Mouse (Mus musculus): ENCODE measurements at regions not wholly inside any gene's neighbourhood (a gene's known extent, or its start where the extent isn't known, plus 50 kb on each side); places are given as distances from the start of the nearest gene placed in this dataset.

- no peak overlapping the region for H3K9ac ChIP-seq
- no peak overlapping the region for H3K4me3 ChIP-seq
- WGBS (ENCODE audit: insufficient replicate concordance), result 60% methylated on average over 15 of the region's 15 CpGs
- ATAC-seq, result no peak
- no peaks in the 10 kb centered on the region for H3K36me3 ChIP-seq
- no peaks in the 10 kb centered on the region for H3K9me3 ChIP-seq (replicated peaks)
- H3K27ac ChIP-seq, result no peak overlapping the region
- H3K4me1 ChIP-seq, result no peaks in the 10 kb centered on the region
- no peaks in the 10 kb centered on the region for H3K27me3 ChIP-seq (replicated peaks)
- no peak overlapping the region for H3K4me2 ChIP-seq
Observed at GRCm38 (mm10) chr4:131014301-131015081, 70.3 kb downstream of the Matn1 start.

GRCm38 (mm10) chr4:131015156-131015555 lies 71.0 kb downstream of the Matn1 start:
- WGBS (ENCODE audit: insufficient replicate concordance), result 56% methylated on average over 2 of the region's 2 CpGs
- no peak for ATAC-seq
- H3K9ac ChIP-seq, result no peak overlapping the region

GRCm38 (mm10) chr4:131023601-131024000 lies 79.4 kb downstream of the Matn1 start:
- H3K4me3 ChIP-seq, result no peak overlapping the region
- no peak overlapping the region for H3K4me2 ChIP-seq
- H3K36me3 ChIP-seq, result no peaks in the 10 kb centered on the region
- no peaks in the 10 kb centered on the region for H3K27me3 ChIP-seq (replicated peaks)
- H3K9ac ChIP-seq, result no peak overlapping the region
- H3K9me3 ChIP-seq (replicated peaks), result no peaks in the 10 kb centered on the region
- H3K27ac ChIP-seq, result no peak overlapping the region
- H3K4me1 ChIP-seq, result no peaks in the 10 kb centered on the region
- no peak for ATAC-seq
- WGBS (ENCODE audit: insufficient replicate concordance), result 27% methylated on average over 6 of the region's 6 CpGs

More at GRCm38 (mm10) chr4:131015156-131015555, 71.0 kb downstream of the Matn1 start:
- Histone ChIP-seq H3K27me3 (replicated peaks) (no peaks in the 10 kb centered on the region), H3K9me3 (replicated peaks) (no peaks in the 10 kb centered on the region), H3K27ac (no peak overlapping the region), H3K4me3 (no peak overlapping the region), H3K4me2 (no peak overlapping the region), H3K4me1 (no peaks in the 10 kb centered on the region), H3K36me3 (no peaks in the 10 kb centered on the region)

- H3K4me3 ChIP-seq, result no peak overlapping the region
- no peaks in the 10 kb centered on the region for H3K9me3 ChIP-seq (replicated peaks)
- no peak overlapping the region for H3K9ac ChIP-seq
- no peak overlapping the region for H3K27ac ChIP-seq
- no peak for ATAC-seq
- H3K27me3 ChIP-seq (replicated peaks), result 0 out of 2 replicates have a peak, but pooled peaks cover 4% of the 10 kb centered on the region
- no peaks in the 10 kb centered on the region for H3K4me1 ChIP-seq
- no peaks in the 10 kb centered on the region for H3K36me3 ChIP-seq
- WGBS (ENCODE audit: insufficient replicate concordance), result 80% methylated on average over 11 of the region's 11 CpGs
- H3K4me2 ChIP-seq, result no peak overlapping the region
Observed at GRCm38 (mm10) chr4:131036292-131036691, 92.1 kb downstream of the Matn1 start.

GRCm38 (mm10) chr4:131037179-131037578 lies 93.0 kb downstream of the Matn1 start:
- H3K27ac ChIP-seq, result no peak overlapping the region
- H3K9ac ChIP-seq, result no peak overlapping the region
- no peak for ATAC-seq
- H3K4me2 ChIP-seq, result no peak overlapping the region
- 10% methylated on average over 6 of the region's 6 CpGs for WGBS (ENCODE audit: insufficient replicate concordance)
- H3K36me3 ChIP-seq, result no peaks in the 10 kb centered on the region
- no peaks in the 10 kb centered on the region for H3K9me3 ChIP-seq (replicated peaks)
- no peaks in the 10 kb centered on the region for H3K4me1 ChIP-seq
- H3K4me3 ChIP-seq, result no peak overlapping the region
- 0 out of 2 replicates have a peak, but pooled peaks cover 4% of the 10 kb centered on the region for H3K27me3 ChIP-seq (replicated peaks)

GRCm38 (mm10) chr4:131039686-131040085 lies 95.5 kb downstream of the Matn1 start:
- no peak for ATAC-seq
- H3K9ac ChIP-seq, result no peak overlapping the region

GRCm38 (mm10) chr4:131041210-131041609 lies 97.0 kb downstream of the Matn1 start:
- H3K4me1 ChIP-seq, result no peaks in the 10 kb centered on the region
- H3K27ac ChIP-seq, result no peak overlapping the region
- 49% methylated on average over 2 of the region's 2 CpGs for WGBS (ENCODE audit: insufficient replicate concordance)
- no peaks in the 10 kb centered on the region for H3K36me3 ChIP-seq
- 0 out of 2 replicates have a peak, but pooled peaks cover 4% of the 10 kb centered on the region for H3K27me3 ChIP-seq (replicated peaks)
- no peaks in the 10 kb centered on the region for H3K9me3 ChIP-seq (replicated peaks)
- no peak overlapping the region for H3K9ac ChIP-seq
- no peak overlapping the region for H3K4me3 ChIP-seq
- ATAC-seq, result no peak
- H3K4me2 ChIP-seq, result no peak overlapping the region

More at GRCm38 (mm10) chr4:131039686-131040085, 95.5 kb downstream of the Matn1 start:
- Histone ChIP-seq H3K27me3 (replicated peaks) (0 out of 2 replicates have a peak, but pooled peaks cover 4% of the 10 kb centered on the region), H3K4me3 (no peak overlapping the region), H3K27ac (no peak overlapping the region), H3K36me3 (no peaks in the 10 kb centered on the region), H3K4me1 (no peaks in the 10 kb centered on the region), H3K9me3 (replicated peaks) (no peaks in the 10 kb centered on the region), H3K4me2 (no peak overlapping the region)
- WGBS (ENCODE audit: insufficient replicate concordance), result 54% methylated on average over 3 of the region's 3 CpGs

- 0 out of 2 replicates have a peak, but pooled peaks cover 3% of the 10 kb centered on the region for H3K4me1 ChIP-seq
- H3K9me3 ChIP-seq (replicated peaks), result no peaks in the 10 kb centered on the region
- WGBS (ENCODE audit: insufficient replicate concordance), result 41% methylated on average over 8 of the region's 8 CpGs
- no peak overlapping the region for H3K27ac ChIP-seq
- H3K36me3 ChIP-seq, result no peaks in the 10 kb centered on the region
- no peaks in the 10 kb centered on the region for H3K27me3 ChIP-seq (replicated peaks)
- H3K4me2 ChIP-seq, result no peak overlapping the region
- no peak overlapping the region for H3K9ac ChIP-seq
- H3K4me3 ChIP-seq, result no peak overlapping the region
- no peak for ATAC-seq
Observed at GRCm38 (mm10) chr4:131046101-131046500, 101.9 kb downstream of the Matn1 start.

- 47% methylated on average over 12 of the region's 12 CpGs for WGBS (ENCODE audit: insufficient replicate concordance)
Observed at GRCm38 (mm10) chr4:131046969-131047650, 102.9 kb downstream of the Matn1 start.

GRCm38 (mm10) chr4:131056293-131056692 lies 112.1 kb downstream of the Matn1 start:
- no peak overlapping the region for H3K27ac ChIP-seq
- no peaks in the 10 kb centered on the region for H3K27me3 ChIP-seq (replicated peaks)
- no peak for ATAC-seq
- H3K9me3 ChIP-seq (replicated peaks), result no peaks in the 10 kb centered on the region
- no peaks in the 10 kb centered on the region for H3K36me3 ChIP-seq
- H3K4me1 ChIP-seq, result 0 out of 2 replicates have a peak, but pooled peaks cover 3% of the 10 kb centered on the region
- WGBS (ENCODE audit: insufficient replicate concordance), result 59% methylated on average over 3 of the region's 3 CpGs
- H3K4me2 ChIP-seq, result no peak overlapping the region
- H3K9ac ChIP-seq, result no peak overlapping the region
- H3K4me3 ChIP-seq, result no peak overlapping the region

More at GRCm38 (mm10) chr4:131046969-131047650, 102.9 kb downstream of the Matn1 start:
- Histone ChIP-seq H3K27me3 (replicated peaks) (no peaks in the 10 kb centered on the region), H3K4me3 (no peak overlapping the region), H3K9ac (no peak overlapping the region), H3K9me3 (replicated peaks) (no peaks in the 10 kb centered on the region), H3K4me1 (0 out of 2 replicates have a peak, but pooled peaks cover 3% of the 10 kb centered on the region), H3K27ac (no peak overlapping the region), H3K36me3 (no peaks in the 10 kb centered on the region), H3K4me2 (no peak overlapping the region)
- ATAC-seq, result no peak

GRCm38 (mm10) chr4:131059572-131059971 lies 115.4 kb downstream of the Matn1 start:
- Histone ChIP-seq H3K27me3 (replicated peaks) (no peaks in the 10 kb centered on the region; the same call in 1 of the 2 replicates), H3K9ac (no peak overlapping the region), H3K9me3 (replicated peaks) (no peaks in the 10 kb centered on the region), H3K27ac (no peak overlapping the region), H3K4me2 (no peak overlapping the region), H3K4me1 (0 out of 2 replicates have a peak, but pooled peaks cover 3% of the 10 kb centered on the region), H3K36me3 (no peaks in the 10 kb centered on the region), H3K4me3 (no peak overlapping the region)
- no peak for ATAC-seq
- 57% methylated on average over 7 of the region's 7 CpGs for WGBS (ENCODE audit: insufficient replicate concordance)

- ATAC-seq, result no peak
- Histone ChIP-seq H3K27me3 (replicated peaks) (no peaks in the 10 kb centered on the region; the same call in 1 of the 2 replicates), H3K36me3 (no peaks in the 10 kb centered on the region), H3K9me3 (replicated peaks) (no peaks in the 10 kb centered on the region), H3K27ac (no peak overlapping the region), H3K4me1 (0 out of 2 replicates have a peak, but pooled peaks cover 3% of the 10 kb centered on the region), H3K9ac (no peak overlapping the region), H3K4me2 (no peak overlapping the region), H3K4me3 (no peak overlapping the region)
- WGBS (ENCODE audit: insufficient replicate concordance), result 55% methylated on average over 1 of the region's 1 CpGs
Observed at GRCm38 (mm10) chr4:131060191-131060680, 116.1 kb downstream of the Matn1 start.
